29 mouse cellular contexts compared by ENCODE assay signal in genomic region chr3:100881843-100882634, GRCm38 (mm10). TPM values are rescaled to one million over a fixed set of nuclear protein-coding genes. Genes with fewer than 3 reads are reported as not detected.
A peak's percentile ranks its signal among the peaks of the same experiment; 100 is the strongest.
DNase-seq lines count a peak whose midpoint lies in the region; ATAC-seq and TF ChIP-seq lines count a peak whose summit lies in the region.
"Had no signal": no experiment of that assay in that cellular context is flagged by ENCODE, and none has a peak within 500 bp of the region (broad histone marks: within the 10 kb centered on the region; RNA-seq: fewer than 3 reads in every experiment).

No protein-coding gene starts in this region.

- TF ChIP-seq CTCF in hindbrain, postnatal 0 days (IDR thresholded peaks at IDR 0.05; ENCODE audit: low read depth) = no peak

- peak; percentile 64; the same call in 1 of the 2 replicates for ATAC-seq in forebrain, embryonic 16.5 days
- ATAC-seq in forebrain, embryonic 12.5 days (ENCODE audit: low FRiP score) = no peak
- peak; percentile 64; the same call in 1 of the 2 replicates for ATAC-seq in hindbrain, postnatal 0 days
- no peak for ATAC-seq in hindbrain, embryonic 13.5 days (ENCODE audit: low FRiP score)
- ATAC-seq: CD4-positive, CD25-positive, alpha-beta regulatory T cell, adult 4 months; forebrain, embryonic 15.5 days; liver, embryonic 12.5 days; liver, postnatal 0 days; lung, postnatal 0 days had no signal

- no peak overlapping the region for H3K27ac ChIP-seq in forebrain, embryonic 16.5 days (ENCODE audit: low read length)
- no peak overlapping the region for H3K27ac ChIP-seq in forebrain, embryonic 12.5 days
- no peak overlapping the region for H3K27ac ChIP-seq in hindbrain, postnatal 0 days
- no peak overlapping the region for H3K27ac ChIP-seq in hindbrain, embryonic 13.5 days
- H3K27ac ChIP-seq: forebrain, embryonic 15.5 days; heart, embryonic 15.5 days; hindbrain, embryonic 15.5 days; intestine, embryonic 15.5 days; kidney, postnatal 0 days; liver, embryonic 12.5 days; midbrain, embryonic 12.5 days had no signal

- no peaks in the 10 kb centered on the region for H3K36me3 ChIP-seq in forebrain, embryonic 16.5 days (ENCODE audit: control insufficient read depth, insufficient read depth)
- H3K36me3 ChIP-seq in forebrain, embryonic 12.5 days (replicated peaks) = no peaks in the 10 kb centered on the region
- no peaks in the 10 kb centered on the region for H3K36me3 ChIP-seq in hindbrain, postnatal 0 days (ENCODE audit: insufficient read depth, low read length)
- H3K36me3 ChIP-seq in hindbrain, embryonic 13.5 days = no peaks in the 10 kb centered on the region
- H3K36me3 ChIP-seq: forebrain, embryonic 15.5 days; heart, embryonic 15.5 days; hindbrain, embryonic 15.5 days; intestine, embryonic 15.5 days; liver, embryonic 12.5 days; midbrain, embryonic 12.5 days had no signal

- peaks cover 2% of the 10 kb centered on the region; the same call in 1 of the 2 replicates for H3K9me3 ChIP-seq in forebrain, embryonic 16.5 days (ENCODE audit: control insufficient read depth, low read length)
- 0 out of 2 replicates have a peak, but pooled peaks cover 3% of the 10 kb centered on the region for H3K9me3 ChIP-seq in forebrain, embryonic 12.5 days
- no peaks in the 10 kb centered on the region for H3K9me3 ChIP-seq in hindbrain, postnatal 0 days (ENCODE audit: low read length)
- no peaks in the 10 kb centered on the region for H3K9me3 ChIP-seq in hindbrain, embryonic 13.5 days
- H3K9me3 ChIP-seq: forebrain, embryonic 15.5 days; heart, embryonic 15.5 days; hindbrain, embryonic 15.5 days; intestine, embryonic 15.5 days had no signal

- DNase-seq in hindbrain, postnatal 0 days (ENCODE audit: low spot score) = peak; percentile 17
- peak; percentile 64 for DNase-seq in Muller cell, postnatal 12 days (ENCODE audit: inconsistent ontology term)
- peak; percentile 44 for DNase-seq in brain, adult 2 months (ENCODE audit: low read depth, low spot score)
- no peak for DNase-seq in lung, adult 18-20 months
- DNase-seq: adrenal gland, adult 2 months; adrenal gland, postnatal 36 days; cerebellum, adult 9-11 months; kidney, adult 2 months; kidney, postnatal 4 days; liver, postnatal 0 days; lung, postnatal 4 days; thymus, postnatal 4 days had no signal

- no peak overlapping the region for H3K9ac ChIP-seq in forebrain, embryonic 16.5 days (replicated peaks; ENCODE audit: low read depth, low read length)
- H3K9ac ChIP-seq in forebrain, embryonic 12.5 days = no peak overlapping the region
- no peak overlapping the region for H3K9ac ChIP-seq in hindbrain, postnatal 0 days (replicated peaks; ENCODE audit: low read length)
- no peak overlapping the region for H3K9ac ChIP-seq in hindbrain, embryonic 13.5 days
- H3K9ac ChIP-seq: forebrain, embryonic 15.5 days; heart, embryonic 15.5 days; hindbrain, embryonic 15.5 days; intestine, embryonic 15.5 days; liver, embryonic 12.5 days; liver, postnatal 0 days; midbrain, embryonic 12.5 days had no signal

- no peak overlapping the region for H3K4me2 ChIP-seq in forebrain, embryonic 16.5 days (ENCODE audit: low read length)
- H3K4me2 ChIP-seq in forebrain, embryonic 12.5 days = no peak overlapping the region
- H3K4me2 ChIP-seq in hindbrain, postnatal 0 days (ENCODE audit: low read depth, low read length) = no peak overlapping the region
- no peak overlapping the region for H3K4me2 ChIP-seq in hindbrain, embryonic 13.5 days
- H3K4me2 ChIP-seq: forebrain, embryonic 15.5 days; heart, embryonic 15.5 days; hindbrain, embryonic 15.5 days; intestine, embryonic 15.5 days; liver, embryonic 12.5 days; midbrain, embryonic 12.5 days had no signal

- WGBS in forebrain, embryonic 16.5 days = 64% methylated on average over 9 of the region's 9 CpGs
- 89% methylated on average over 9 of the region's 9 CpGs for WGBS in forebrain, embryonic 12.5 days
- WGBS in hindbrain, postnatal 0 days = 60% methylated on average over 9 of the region's 9 CpGs
- WGBS in hindbrain, embryonic 13.5 days = 86% methylated on average over 9 of the region's 9 CpGs

- no peaks in the 10 kb centered on the region for H3K27me3 ChIP-seq in forebrain, embryonic 16.5 days (replicated peaks; ENCODE audit: control insufficient read depth, insufficient read depth, low read length)
- H3K27me3 ChIP-seq in forebrain, embryonic 12.5 days = no peaks in the 10 kb centered on the region
- H3K27me3 ChIP-seq in hindbrain, postnatal 0 days (ENCODE audit: insufficient read depth, low read length) = no peaks in the 10 kb centered on the region
- H3K27me3 ChIP-seq in hindbrain, embryonic 13.5 days = no peaks in the 10 kb centered on the region
- H3K27me3 ChIP-seq: forebrain, embryonic 15.5 days; heart, embryonic 15.5 days; hindbrain, embryonic 15.5 days; intestine, embryonic 15.5 days; liver, embryonic 12.5 days; midbrain, embryonic 12.5 days had no signal

- no peak overlapping the region for H3K4me3 ChIP-seq in forebrain, embryonic 16.5 days (replicated peaks; ENCODE audit: low read length)
- H3K4me3 ChIP-seq in forebrain, embryonic 12.5 days (replicated peaks) = no peak overlapping the region
- H3K4me3 ChIP-seq in hindbrain, postnatal 0 days (ENCODE audit: low read length) = no peak overlapping the region
- H3K4me3 ChIP-seq in hindbrain, embryonic 13.5 days = no peak overlapping the region
- H3K4me3 ChIP-seq: erythroblast, embryonic 14.5 days; forebrain, embryonic 15.5 days; heart, embryonic 15.5 days; hindbrain, embryonic 15.5 days; intestine, embryonic 15.5 days; liver, embryonic 12.5 days; megakaryocyte, embryonic 14.5 days; midbrain, embryonic 12.5 days had no signal

- peaks cover 3% of the 10 kb centered on the region; the same call in 1 of the 2 replicates for H3K4me1 ChIP-seq in forebrain, embryonic 16.5 days (replicated peaks; ENCODE audit: control insufficient read depth, insufficient read depth, low read length)
- H3K4me1 ChIP-seq in forebrain, embryonic 12.5 days = no peaks in the 10 kb centered on the region
- H3K4me1 ChIP-seq in hindbrain, postnatal 0 days (ENCODE audit: insufficient read depth, low read length) = no peaks in the 10 kb centered on the region
- no peaks in the 10 kb centered on the region for H3K4me1 ChIP-seq in hindbrain, embryonic 13.5 days (replicated peaks)
- H3K4me1 ChIP-seq: heart, embryonic 15.5 days; intestine, embryonic 15.5 days; liver, embryonic 12.5 days; megakaryocyte, embryonic 14.5 days; midbrain, embryonic 12.5 days had no signal

RNA-seq across cellular contexts. Expression of gene Trim45, which starts 40.0 kb away (rescaled TPM):
- 9.1 and 9.4 TPM in 2 replicates for polyA plus RNA-seq in forebrain, embryonic 16.5 days (2015; fragmentation: Nextera tagmentation; extraction: Ambion mirVana)
- 6.2 and 7.1 TPM in 2 replicates for polyA plus RNA-seq in forebrain, embryonic 12.5 days (2016; fragmentation: Nextera tagmentation; extraction: Ambion mirVana)
- 9.0 and 9.9 TPM in 2 replicates for total RNA-seq in hindbrain, postnatal 0 days (2014; rRNA removed)
- 5.2 and 5.9 TPM in 2 replicates for polyA plus RNA-seq in hindbrain, postnatal 0 days (2015; fragmentation: Nextera tagmentation; extraction: Ambion mirVana)
- 7.5 and 8.3 TPM in 2 replicates for polyA plus RNA-seq in hindbrain, embryonic 13.5 days (2015; fragmentation: Nextera tagmentation; extraction: Ambion mirVana)

RNA-seq across cellular contexts. Expression of gene Vtcn1, which starts 56.8 kb away (rescaled TPM):
- not detected in 2 replicates for polyA plus RNA-seq in forebrain, embryonic 16.5 days (2015; fragmentation: Nextera tagmentation; extraction: Ambion mirVana)
- not detected in 2 replicates for polyA plus RNA-seq in forebrain, embryonic 12.5 days (2016; fragmentation: Nextera tagmentation; extraction: Ambion mirVana)
- not detected in 2 replicates for total RNA-seq in hindbrain, postnatal 0 days (2014; rRNA removed)
- 0.05 TPM in 1 of 2 replicates, not detected in the other for polyA plus RNA-seq in hindbrain, postnatal 0 days (2015; fragmentation: Nextera tagmentation; extraction: Ambion mirVana)
- polyA plus RNA-seq in hindbrain, embryonic 13.5 days (2015; fragmentation: Nextera tagmentation; extraction: Ambion mirVana) = not detected in 2 replicates
- total RNA-seq: layer of hippocampus, postnatal 10 days; monocyte, adult 5-6 weeks had no signal
- polyA plus RNA-seq: adrenal gland, adult 2 months; CD4-positive, CD25-positive, alpha-beta regulatory T cell, adult 4 months; erythroblast, embryonic 14.5 days; forebrain, embryonic 15.5 days; hindbrain, embryonic 15.5 days; liver, embryonic 12.5 days; neural tube, embryonic 14.5 days had no signal

Comparison
In these comparisons a context has a peak if more than half of its experiments do, and no peak if none do; other contexts are left out.
1. ATAC-seq: peak in forebrain, embryonic 16.5 days (single experiment) and hindbrain, postnatal 0 days (single experiment); none in forebrain, embryonic 12.5 days (single experiment) and hindbrain, embryonic 13.5 days (single experiment).
2. DNase-seq: peak in hindbrain, postnatal 0 days (single experiment), Muller cell, postnatal 12 days (single experiment) and brain, adult 2 months (single experiment); none in lung, adult 18-20 months (0 of 2).